Mouse (Mus musculus) spleen, adult 2 months (tissue): Measurements from ENCODE around the gene Gm49322.

ENCODE experiments used
- CTCF ChIP-seq: fragments of 200-500 bp; IDR thresholded peaks from 2 replicates; pipeline ENCODE4 v1.5.1; 2011; ENCODE audit warnings: mild to moderate bottlenecking, inconsistent platforms; ENCODE audit not compliant: insufficient read depth, insufficient read length, insufficient replicate concordance; ENCODE audit errors: extremely low read depth
- POLR2A ChIP-seq: fragments of 200-500 bp; IDR thresholded peaks from 2 replicates; pipeline ENCODE4 v1.6.1; 2011; ENCODE audit warnings: low read depth, low read length, inconsistent platforms

- TF ChIP-seq CTCF (no peak), POLR2A (no peak; the same call in 1 of the 2 replicates)
Observed at GRCm38 (mm10) chr10:80663485-80664196, 57.8 kb downstream of the Gm49322 start.
